ENCODE assay signal across 8 mouse cellular contexts in genomic region chr17:87570676-87571344, GRCm38 (mm10).
DNase-seq lines count a peak whose midpoint lies in the region; ATAC-seq and TF ChIP-seq lines count a peak whose summit lies in the region.

No protein-coding gene starts in this region.

- intact Hi-C loops in heart, postnatal 10 days (cut with DNase I): loop anchor here (1.0 to 5.0 kb wide), 4 partner anchors 40 to 534 kb away; partner anchors contain the start of gene Calm2

- TF ChIP-seq POLR2A in brain, embryonic 14.5 days (IDR thresholded peaks at IDR 0.05; ENCODE audit: borderline replicate concordance, extremely low read depth, insufficient read depth, insufficient read length, poor library complexity, severe bottlenecking): no peak

- H3K9me3 ChIP-seq in heart, embryonic 10.5 days: no peaks in the 10 kb centered on the region
- H3K9me3 ChIP-seq in hindbrain, embryonic 10.5 days: no peaks in the 10 kb centered on the region
- no peaks in the 10 kb centered on the region for H3K9me3 ChIP-seq in midbrain, embryonic 10.5 days (replicated peaks)

- no peak for TF ChIP-seq CTCF in brain, embryonic 14.5 days (IDR thresholded peaks at IDR 0.05; ENCODE audit: borderline replicate concordance, extremely low read depth, insufficient read depth, insufficient read length)

- peaks cover 29% of the 10 kb centered on the region for H3K27me3 ChIP-seq in heart, embryonic 10.5 days (ENCODE audit: insufficient read depth, poor library complexity, severe bottlenecking)
- H3K27me3 ChIP-seq in hindbrain, embryonic 10.5 days (ENCODE audit: insufficient read depth, poor library complexity, severe bottlenecking): peaks cover 21% of the 10 kb centered on the region
- peaks cover 33% of the 10 kb centered on the region for H3K27me3 ChIP-seq in midbrain, embryonic 10.5 days (ENCODE audit: low read depth, poor library complexity, severe bottlenecking)

- H3K4me1 ChIP-seq in heart, embryonic 10.5 days: peaks cover 21% of the 10 kb centered on the region
- peaks cover 26% of the 10 kb centered on the region for H3K4me1 ChIP-seq in hindbrain, embryonic 10.5 days (replicated peaks)
- H3K4me1 ChIP-seq in midbrain, embryonic 10.5 days: peaks cover 25% of the 10 kb centered on the region

- peak overlapping the region; percentile 47 for H3K4me3 ChIP-seq in heart, embryonic 10.5 days
- peak overlapping the region; percentile 35 for H3K4me3 ChIP-seq in hindbrain, embryonic 10.5 days
- peak overlapping the region; percentile 41; the same call in 1 of the 2 replicates for H3K4me3 ChIP-seq in midbrain, embryonic 10.5 days

- H3K36me3 ChIP-seq in heart, embryonic 10.5 days: no peaks in the 10 kb centered on the region
- no peaks in the 10 kb centered on the region for H3K36me3 ChIP-seq in hindbrain, embryonic 10.5 days
- H3K36me3 ChIP-seq in midbrain, embryonic 10.5 days: no peaks in the 10 kb centered on the region

- no peak for DNase-seq in heart, embryonic 10.5 days (ENCODE audit: low spot score)
- no peak for DNase-seq in heart, postnatal 10 days
- DNase-seq in brain, embryonic 14.5 days (ENCODE audit: low read depth): peak; percentile 35
- peak; percentile 41 for DNase-seq in hindbrain, embryonic 10.5 days (ENCODE audit: low spot score)
- DNase-seq in midbrain, embryonic 10.5 days (ENCODE audit: low spot score): peak; percentile 39
- no peak for DNase-seq in thymus, postnatal 36 days
- no peak for DNase-seq in kidney, postnatal 14 days

- ATAC-seq in megakaryocyte, adult 5-6 weeks (ENCODE audit: poor library complexity, severe bottlenecking): no peak

- peak overlapping the region; percentile 13 for H3K27ac ChIP-seq in heart, embryonic 10.5 days
- H3K27ac ChIP-seq in hindbrain, embryonic 10.5 days: peak overlapping the region; percentile 53
- no peak overlapping the region for H3K27ac ChIP-seq in midbrain, embryonic 10.5 days (replicated peaks)

- WGBS in heart, embryonic 10.5 days: 41% methylated on average over 18 of the region's 18 CpGs
- 42% methylated on average over 18 of the region's 18 CpGs for WGBS in hindbrain, embryonic 10.5 days
- 41% methylated on average over 18 of the region's 18 CpGs for WGBS in midbrain, embryonic 10.5 days

Comparison
In these comparisons a context has a peak if more than half of its experiments do, and no peak if none do; other contexts are left out.
1. DNase-seq: peak in brain, embryonic 14.5 days (single experiment), hindbrain, embryonic 10.5 days (single experiment) and midbrain, embryonic 10.5 days (single experiment); none in heart, embryonic 10.5 days (single experiment), heart, postnatal 10 days (0 of 2), thymus, postnatal 36 days (0 of 2) and kidney, postnatal 14 days (single experiment).
2. Peak in every context shown above with its lines, with median percentiles within 50 percentile points of each other: H3K4me3 ChIP-seq.